Mouse (Mus musculus) small intestine, adult 2 months (tissue): ENCODE data around the gene Rbm4b.

Experiments
- CTCF ChIP-seq: fragments of 200-500 bp; IDR thresholded peaks from 2 replicates; pipeline ENCODE4 v1.5.1; 2012; ENCODE audit warnings: low read depth, mild to moderate bottlenecking, control low read depth, inconsistent platforms, low read length, moderate library complexity, mixed read lengths; ENCODE audit not compliant: insufficient replicate concordance, insufficient read length; ENCODE audit errors: extremely low read depth
- POLR2A ChIP-seq: fragments of 200-500 bp; IDR thresholded peaks from 2 replicates; pipeline ENCODE4 v1.6.1; 2012; ENCODE audit warnings: low read depth, mild to moderate bottlenecking, control low read depth, inconsistent platforms, low read length, moderate library complexity

GRCm38 (mm10) chr19:4793281-4793830, 37.1 kb downstream of the Rbm4b start:
- TF ChIP-seq POLR2A, result no peak; the same call in 1 of the 2 replicates
- no peak for TF ChIP-seq CTCF
